Mouse (Mus musculus) monocyte, adult 2 months (primary cell): ENCODE measurements at regions not wholly inside any gene's neighbourhood (a gene's known extent, or its start where the extent isn't known, plus 50 kb on each side); places are given as distances from the start of the nearest gene placed in this dataset.
A peak's percentile ranks its signal among the peaks of the same experiment; 100 is the strongest.
"Not testable (repeated sequence)": the region's sequence is repeated elsewhere in the genome, so short reads cannot be mapped to it uniquely, and the experiment has no call there.

Experiments
- DNase-seq, 2 experiments: peaks; one replicate each; pipeline ENCODE4 v3.0.0; 2022; ENCODE audit warnings: low spot score in 2 of 2, low read depth in 1 of 2

DNA sequence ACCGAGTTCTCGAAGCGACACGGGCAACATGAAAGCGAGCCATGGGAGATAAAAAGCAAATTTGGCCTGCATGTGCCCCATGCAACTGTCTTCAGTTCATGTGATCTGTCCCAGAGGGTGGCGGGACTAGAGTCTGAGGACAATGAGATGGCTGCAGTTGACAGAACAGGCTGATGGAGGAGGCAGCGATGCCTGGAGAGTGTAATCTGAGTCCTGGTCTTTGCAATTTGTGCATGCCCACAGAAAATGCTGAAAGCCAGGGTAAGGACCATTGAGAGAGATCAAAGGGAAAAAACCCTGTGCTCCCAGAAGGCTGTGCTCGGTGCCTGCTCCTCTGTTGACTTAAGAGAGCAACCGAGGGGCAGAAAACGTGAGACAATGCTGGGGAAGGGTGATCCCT is 624.8 kb upstream of the BB014433 start:
- no peak for DNase-seq

GRCm38 (mm10) chr8:15670298-15670697 is 624.4 kb upstream of the BB014433 start:
- DNase-seq = no peak

- no peak for DNase-seq
Measured at GRCm38 (mm10) chr8:15669515-15669914, 623.6 kb upstream of the BB014433 start.

DNA sequence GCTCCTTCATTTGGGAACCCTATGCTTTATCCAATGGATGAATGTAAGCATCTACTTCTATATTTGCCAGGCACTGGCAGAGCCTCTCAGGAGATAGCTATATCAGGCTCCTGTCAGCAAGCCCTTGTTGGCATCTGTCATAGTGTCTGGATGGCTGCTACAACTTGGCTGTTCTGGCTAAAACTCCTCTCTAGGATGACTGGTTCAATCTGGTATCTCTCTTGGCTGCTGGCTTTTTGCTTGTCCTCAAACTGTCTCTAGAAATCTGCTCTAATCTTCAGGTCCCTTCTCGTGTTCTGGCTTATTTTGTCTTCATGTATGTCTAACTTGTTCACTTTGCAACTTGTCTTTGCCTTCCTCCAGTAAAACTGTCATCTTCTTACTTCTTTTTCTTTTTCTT is 614.7 kb upstream of the BB014433 start:
- no peak for DNase-seq

DNA sequence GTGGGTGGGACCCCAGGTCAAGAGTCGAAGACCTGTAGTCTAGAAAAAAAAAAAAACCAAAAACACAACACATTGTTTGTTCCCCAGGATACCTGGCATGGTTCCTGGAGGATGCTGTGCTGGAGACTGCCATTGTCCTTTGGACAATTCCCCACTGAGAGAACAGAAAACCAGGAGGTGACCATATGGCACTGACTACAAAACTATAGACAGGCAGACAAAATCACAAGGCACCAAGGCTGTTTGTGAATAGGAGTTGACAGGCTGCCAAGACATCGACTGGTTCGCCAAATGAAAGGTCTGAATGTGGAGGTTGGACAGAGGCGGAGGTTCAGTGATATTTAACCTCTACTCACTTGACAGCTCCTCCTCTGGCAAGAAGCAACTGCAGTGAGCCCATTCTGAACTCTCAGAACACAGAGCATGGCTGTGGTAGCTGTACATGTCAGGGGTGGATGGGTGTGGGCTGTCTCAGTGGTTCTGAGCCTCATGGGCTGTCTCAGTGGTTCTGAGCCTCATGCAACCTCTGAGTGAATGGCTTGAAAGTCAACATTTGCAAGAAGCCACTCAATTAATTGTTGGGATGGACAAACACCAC is 589.0 kb upstream of the BB014433 start:
- no peak for DNase-seq

DNA sequence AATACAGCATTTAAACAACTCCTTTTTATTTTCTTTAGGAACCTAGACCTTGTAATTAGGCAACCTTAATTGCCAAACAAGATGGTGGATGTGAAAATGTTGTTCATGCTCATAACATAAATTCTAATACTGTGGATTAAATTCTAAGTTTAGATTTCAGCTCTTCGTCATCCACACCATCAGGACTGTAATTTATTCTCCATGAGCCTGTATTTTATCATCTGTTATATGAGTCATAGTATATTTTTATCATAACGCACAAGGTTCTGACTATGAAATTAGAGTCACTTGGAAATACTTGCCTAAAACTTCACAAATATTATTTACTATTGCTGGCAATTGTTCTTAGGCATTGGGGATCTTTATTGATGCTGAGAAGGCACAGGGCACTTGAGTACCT is 582.7 kb upstream of the BB014433 start:
- no peak for DNase-seq

- DNase-seq = not testable (repeated sequence)
Measured at GRCm38 (mm10) chr8:15623602-15624392, 577.9 kb upstream of the BB014433 start.

- no peak for DNase-seq
Measured at GRCm38 (mm10) chr8:15610217-15610616, 564.3 kb upstream of the BB014433 start.

DNA sequence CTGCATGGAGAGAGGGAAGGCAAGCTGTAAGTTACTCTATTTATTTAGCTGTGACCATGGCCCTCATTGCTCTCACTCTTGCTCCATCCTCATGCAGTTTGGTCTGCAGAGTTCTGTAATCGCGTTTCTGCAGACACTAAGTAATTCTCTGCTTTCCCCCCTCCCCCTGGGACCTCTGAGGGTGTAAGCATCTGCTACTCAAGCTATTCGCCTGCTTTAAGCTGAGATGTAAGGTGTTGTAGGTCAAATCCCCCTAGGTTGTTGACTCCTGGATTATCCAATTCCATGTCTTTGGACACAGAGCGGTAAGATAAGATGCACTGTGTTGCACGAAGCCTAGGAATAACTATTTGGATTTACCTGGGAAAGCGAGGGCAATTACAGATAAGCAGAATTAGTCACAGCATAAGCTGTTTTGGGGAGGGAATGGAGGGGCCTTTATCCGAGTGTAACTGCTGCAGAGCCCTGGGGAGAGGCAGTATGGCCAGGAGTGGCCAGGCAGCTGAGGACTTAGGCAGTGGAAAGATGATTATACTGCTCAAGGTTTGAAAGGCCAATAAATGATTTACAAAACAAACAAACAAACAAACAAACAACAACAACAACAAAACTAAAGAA is 561.8 kb upstream of the BB014433 start:
- DNase-seq = no peak

DNA sequence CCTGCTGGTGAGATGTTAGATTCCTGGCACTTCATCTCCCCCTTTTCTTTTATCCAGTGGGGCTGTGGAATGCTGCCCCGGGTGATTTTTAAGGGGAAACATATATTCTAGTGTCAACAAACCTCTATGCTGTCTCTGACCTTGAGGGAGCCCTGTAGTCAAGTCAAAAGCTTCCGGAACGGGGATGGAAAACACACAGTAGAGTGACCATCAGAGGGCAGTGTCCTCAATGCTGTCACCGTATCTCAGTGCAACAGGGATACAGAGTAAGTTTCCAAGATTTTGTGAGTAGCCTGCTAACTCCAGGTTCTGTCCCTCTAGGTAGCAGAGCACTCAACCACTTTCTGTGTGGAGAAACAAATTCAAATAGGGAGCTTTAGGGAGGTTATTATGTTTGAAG is 555.7 kb upstream of the BB014433 start:
- no peak for DNase-seq

DNA sequence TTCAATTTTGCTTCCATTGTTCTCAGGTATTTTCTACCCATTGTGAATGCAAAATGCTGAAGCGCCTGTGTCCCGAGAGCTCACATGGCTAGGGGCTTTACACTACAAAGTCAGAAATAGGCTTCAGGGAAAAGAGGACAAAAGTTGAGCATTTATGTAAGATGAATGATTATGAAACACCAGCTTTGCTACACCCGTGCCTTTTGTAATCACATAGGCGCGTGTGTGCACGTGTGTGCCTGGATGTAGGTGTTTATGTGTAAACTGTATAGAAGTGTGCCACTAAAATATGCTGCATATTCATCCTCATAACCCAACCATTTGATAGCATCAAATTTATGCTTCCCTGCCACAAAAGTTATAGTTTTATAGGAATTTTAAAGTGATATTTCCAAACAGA is 547.2 kb upstream of the BB014433 start:
- DNase-seq = no peak

- no peak for DNase-seq
Measured at GRCm38 (mm10) chr8:15583782-15584181, 537.9 kb upstream of the BB014433 start.

- DNase-seq = no peak
Measured at GRCm38 (mm10) chr8:15570091-15570490, 524.2 kb upstream of the BB014433 start.

GRCm38 (mm10) chr8:15567742-15568141 is 521.9 kb upstream of the BB014433 start:
- DNase-seq = no peak

DNA sequence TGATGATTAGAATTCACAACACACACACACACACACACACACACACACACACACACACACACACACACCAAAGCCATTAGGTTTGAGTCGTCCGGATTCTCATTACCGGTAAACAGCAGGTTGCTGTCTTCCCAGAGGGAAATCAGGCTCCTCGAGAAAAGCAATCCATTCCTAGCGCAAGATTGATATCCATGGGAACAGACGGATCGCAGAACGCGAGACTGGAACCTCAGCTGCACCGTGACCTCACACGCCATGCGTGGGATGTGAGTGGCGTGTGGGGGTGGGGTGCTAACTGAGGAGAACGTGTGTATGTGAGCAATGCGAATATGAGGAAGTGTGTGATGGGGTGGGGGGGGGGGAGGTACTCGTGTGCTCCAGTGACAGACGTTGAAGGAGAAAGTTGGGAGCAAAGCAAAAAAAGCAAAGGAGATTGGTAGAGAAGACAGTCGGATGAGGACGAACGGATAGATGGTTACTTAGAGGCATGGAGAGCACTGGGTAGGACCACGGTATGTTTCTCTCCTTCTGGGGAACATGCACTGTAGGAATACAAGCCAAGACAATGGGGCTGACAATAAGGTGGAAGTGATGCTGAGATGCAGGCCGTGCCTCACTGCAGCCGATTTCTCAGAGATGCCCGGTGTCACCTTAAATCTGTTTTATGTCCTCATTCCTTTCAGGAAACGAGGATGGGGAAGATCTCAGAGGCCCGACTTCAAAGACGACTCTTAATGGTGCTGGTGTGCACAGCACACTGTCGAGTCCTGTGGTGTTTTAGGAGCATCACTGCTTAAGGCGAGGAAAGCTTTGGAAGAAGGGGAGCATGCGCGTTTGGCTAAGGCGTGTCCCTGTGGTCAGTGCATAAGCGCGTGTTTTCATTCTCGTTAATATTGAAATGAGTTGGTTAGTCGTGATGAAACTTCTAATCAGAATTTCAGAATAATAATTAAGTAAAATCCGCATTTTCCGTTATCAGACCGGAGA is 516.7 kb upstream of the BB014433 start:
- no peak for DNase-seq

- DNase-seq = no peak
Measured at GRCm38 (mm10) chr8:15532027-15532426, 486.1 kb upstream of the BB014433 start.

DNA sequence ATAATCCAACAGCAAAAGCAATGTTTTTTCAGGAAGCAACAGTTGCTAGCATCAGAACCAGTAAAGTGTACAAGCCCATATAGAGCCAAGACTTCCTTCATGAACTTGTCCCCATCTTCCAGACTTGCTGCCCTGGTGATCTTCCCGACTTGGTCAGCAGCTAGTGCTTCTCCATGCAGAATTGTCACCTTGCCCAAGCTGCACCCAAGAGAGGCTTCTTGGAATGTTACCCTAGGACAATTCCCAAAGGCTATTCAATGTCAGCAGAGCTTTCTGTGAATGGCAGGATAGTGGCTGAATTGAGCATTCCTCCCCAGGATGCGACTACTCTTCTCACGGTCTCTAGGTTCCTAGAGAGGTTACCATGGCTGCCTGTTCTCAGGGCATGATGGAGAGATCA is 479.6 kb upstream of the BB014433 start:
- no peak for DNase-seq

GRCm38 (mm10) chr8:15519896-15520295 is 474.0 kb upstream of the BB014433 start:
- peak; percentile 52 to 89 for DNase-seq

- DNase-seq = no peak
Measured at GRCm38 (mm10) chr8:15500973-15501372, 455.1 kb upstream of the BB014433 start.

GRCm38 (mm10) chr8:15497566-15497965 is 451.7 kb upstream of the BB014433 start:
- DNase-seq = no peak

DNA sequence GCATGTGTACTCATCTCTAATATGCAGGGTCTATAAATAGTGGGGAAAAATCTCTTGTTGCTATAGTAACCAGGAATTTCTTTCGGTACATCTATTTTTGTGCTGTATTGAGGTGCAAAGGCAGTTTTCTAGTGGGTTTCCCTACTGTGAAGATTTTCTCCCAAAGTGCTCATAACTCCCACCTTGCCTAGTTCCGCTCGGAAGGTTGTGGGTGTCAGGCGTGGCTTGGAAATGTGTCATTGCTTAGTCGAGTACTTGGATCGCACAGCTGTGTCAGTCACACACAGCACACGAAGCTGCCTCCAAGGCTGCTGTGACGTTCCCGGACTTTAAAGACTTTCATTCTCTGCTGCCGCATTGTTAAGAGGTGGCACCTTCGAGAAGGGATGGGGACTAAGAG is 450.4 kb upstream of the BB014433 start:
- DNase-seq = no peak
